Mouse (Mus musculus) erythroblast, embryonic 14.5 days (primary cell): ENCODE results near the gene Hes7.

Experiments
- GATA1 ChIP-seq: IDR thresholded peaks from 2 replicates; pipeline ENCODE4 v1.6.1; 2012; ENCODE audit warnings: low read length, inconsistent platforms, mixed read lengths
- TAL1 ChIP-seq: IDR thresholded peaks from 3 replicates; pipeline ENCODE4 v1.6.1; 2012; ENCODE audit warnings: low read length, inconsistent platforms, mixed read lengths

GRCm38 (mm10) chr11:69151004-69151403 is 30.8 kb downstream of the Hes7 start:
- TF ChIP-seq TAL1: no peak
- TF ChIP-seq GATA1: no peak
